Mouse (Mus musculus): Measurements from ENCODE around the gene Ap1g1.
A peak's percentile ranks its signal among the peaks of the same experiment; 100 is the strongest.
"Not testable (repeated sequence)": the region's sequence is repeated elsewhere in the genome, so short reads cannot be mapped to it uniquely, and the experiment has no call there.

The Ap1g1 gene

DNA sequence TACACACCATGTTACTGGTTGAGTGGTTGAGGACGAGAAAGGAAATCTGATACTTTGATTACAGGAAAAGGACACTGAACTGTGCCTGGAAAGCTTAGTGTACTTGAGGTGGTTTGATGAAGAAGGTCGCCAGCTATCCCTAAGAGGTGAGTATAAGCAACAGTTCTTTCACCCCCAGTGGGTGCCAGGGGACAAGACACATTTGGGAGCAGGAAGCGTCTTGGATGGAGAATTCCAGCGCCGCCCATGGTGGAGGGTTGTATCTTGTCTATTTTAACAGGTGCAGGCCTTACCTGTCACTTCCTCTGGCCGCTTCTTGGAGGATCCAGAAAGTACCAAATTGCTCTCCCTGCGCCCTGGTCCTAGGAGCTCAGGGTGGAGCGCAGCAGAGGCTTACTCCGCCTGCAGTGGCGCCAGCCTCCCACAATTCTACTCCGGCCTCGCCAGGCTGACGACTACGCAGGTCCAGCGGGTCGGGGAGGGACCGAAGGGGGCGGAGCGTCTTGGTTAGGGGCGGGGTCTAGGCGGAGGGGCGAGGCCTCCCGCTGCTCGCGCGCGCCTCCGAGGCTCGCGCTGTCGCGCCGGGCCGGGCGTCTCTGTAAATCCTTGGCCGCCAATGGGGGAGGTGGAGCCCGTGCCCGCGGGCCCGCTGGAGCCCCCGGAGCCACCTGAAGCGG lies 89.8 kb downstream of the Ap1g1 start, which contains the start of gene Phlpp2:
TSS of gene Phlpp2 (plus strand) at position 540 of the 677 bp plus-strand sequence.
- peak; percentile 97 for DNase-seq

DNA sequence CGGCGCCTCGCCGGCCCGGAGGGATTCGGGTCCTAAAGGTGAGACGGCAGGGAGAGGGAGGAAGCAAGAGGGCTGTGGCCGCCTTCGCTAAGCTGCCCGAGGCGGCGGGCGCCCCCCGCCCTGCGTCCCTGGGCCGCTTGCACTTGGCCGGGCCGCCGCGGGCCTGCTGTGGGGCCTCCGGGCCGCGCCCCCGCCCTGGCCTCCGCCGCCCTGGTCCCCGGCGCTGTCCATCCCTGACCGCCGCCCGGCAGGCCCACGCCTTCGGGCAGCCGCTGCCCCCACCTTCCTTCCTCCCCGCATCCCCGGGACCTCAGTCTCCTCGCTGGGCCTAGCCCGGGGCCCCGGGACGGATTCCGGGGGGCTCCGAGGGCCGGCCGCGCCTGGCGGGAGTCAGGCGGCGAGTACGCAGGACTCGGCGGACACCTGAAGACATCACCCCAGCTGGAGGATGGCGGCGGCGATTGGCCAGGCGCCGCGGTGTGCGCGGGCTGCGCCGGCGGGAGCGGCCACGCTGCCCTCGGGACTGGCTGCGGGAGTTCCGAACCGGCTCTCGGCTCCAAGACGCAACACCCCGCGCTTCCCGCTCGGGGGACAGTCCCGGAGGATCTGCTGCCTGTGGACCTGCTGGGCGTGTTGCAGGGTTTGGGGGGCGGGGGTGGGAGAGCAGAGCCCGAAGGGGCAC lies 90.5 kb downstream of the Ap1g1 start:
- no peak for DNase-seq

DNA sequence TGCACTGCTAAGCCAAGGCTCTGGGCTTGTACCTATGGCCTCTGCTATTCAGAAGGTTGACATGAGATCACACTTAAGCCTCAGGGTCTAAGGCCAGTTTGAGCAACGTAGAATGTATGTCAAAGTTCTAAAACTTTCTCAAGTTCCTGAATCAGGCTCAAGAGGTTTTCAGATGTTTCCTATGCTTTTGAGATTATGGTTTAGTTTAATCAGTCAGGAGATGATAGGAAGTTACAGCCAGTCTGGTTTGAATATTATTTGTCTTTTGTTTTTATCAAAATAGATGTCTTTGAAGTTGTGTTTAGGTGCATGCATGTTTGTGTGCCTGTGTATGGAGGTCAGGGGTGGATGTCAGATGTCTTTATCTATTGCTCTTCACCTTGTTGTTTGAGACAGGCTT lies 92.7 kb downstream of the Ap1g1 start:
- DNase-seq = no peak

DNA sequence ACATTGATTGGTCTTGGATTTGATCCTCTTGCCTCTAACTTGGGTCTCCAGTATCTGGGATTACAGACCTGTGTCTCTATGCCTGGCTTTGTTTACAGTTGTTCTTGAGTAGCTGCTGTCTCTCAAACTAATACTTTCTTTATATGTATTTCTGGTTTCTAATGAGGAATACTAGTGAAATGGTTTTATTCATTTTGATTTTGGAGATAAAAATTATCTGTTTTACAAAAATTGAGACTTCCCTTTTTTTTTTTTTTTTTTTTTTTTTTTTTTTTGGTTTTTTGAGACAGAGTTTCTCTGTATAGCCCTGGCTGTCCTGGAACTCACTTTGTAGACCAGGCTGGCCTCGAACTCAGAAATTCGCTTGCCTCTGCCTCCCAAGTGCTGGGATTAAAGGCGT lies 95.4 kb downstream of the Ap1g1 start:
- DNase-seq = not testable (repeated sequence)

DNA sequence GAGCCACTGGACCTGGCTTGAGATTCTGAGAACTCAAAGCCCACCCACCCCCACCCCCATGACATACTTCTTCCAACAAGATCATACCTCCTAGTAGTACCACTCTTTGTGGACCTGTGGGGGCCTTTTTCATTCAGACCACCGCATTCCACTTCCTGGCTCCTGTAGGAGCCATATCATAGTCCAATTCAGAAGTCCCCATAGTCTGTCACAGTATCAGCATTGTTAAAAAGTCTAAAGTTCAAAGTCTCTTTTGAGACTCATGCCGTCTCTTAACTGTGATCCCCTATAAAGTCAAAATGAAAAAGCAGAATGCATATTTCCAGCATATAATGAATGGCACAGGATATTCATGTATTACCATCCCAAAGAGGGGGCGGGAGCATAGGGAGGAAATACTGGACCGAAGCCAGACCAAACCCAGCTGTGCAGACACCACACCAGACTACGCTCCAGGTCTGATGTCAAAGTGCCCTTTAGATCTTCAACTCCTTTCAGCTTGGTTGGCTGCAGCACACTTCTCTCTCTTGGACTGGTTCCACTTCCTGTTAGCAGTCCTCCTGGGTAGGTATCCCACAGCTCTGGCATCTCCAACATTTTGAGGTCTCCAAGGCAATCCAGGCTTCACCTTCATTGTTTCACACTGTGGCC lies 101.8 kb downstream of the Ap1g1 start:
- peak; percentile 43 for DNase-seq

DNA sequence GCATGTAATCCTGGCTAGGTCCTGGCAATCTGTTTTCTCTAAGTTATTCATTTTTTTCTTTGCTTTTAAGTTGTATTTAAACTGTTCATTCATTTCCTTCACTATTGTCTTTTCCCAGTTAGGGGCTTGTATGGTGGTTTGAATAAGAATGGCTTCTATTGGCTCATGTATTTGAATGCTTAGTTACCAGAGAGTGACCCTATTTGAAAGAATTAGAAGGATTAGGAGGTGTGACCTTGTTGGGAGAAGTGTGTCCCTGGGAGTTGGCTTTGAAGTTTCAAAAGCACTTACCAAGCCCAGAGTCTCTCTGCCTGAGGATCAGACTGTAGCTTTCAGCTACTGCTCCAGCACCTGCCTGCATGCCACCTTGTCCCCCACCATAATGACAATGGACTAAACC lies 106.9 kb downstream of the Ap1g1 start:
- DNase-seq = no peak

DNA sequence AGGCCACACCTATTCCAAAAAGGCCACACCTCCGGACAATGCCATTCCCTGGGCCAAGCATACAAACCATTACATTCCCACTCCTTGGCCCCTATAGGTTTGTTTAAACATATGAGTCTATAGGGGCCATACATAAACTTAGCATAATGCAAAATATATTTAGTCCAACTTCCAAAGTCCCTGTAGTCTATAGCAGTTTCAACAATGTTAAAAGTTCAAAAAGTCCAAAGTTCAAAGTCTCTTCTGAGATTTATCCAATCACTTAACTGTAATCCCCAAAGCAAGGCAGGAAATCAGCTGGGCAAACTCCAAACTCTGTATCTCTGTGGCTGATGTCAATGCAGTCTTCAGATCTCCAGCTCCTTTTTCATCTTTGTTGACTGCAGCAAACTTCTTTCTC lies 110.9 kb downstream of the Ap1g1 start:
- DNase-seq = no peak

DNA sequence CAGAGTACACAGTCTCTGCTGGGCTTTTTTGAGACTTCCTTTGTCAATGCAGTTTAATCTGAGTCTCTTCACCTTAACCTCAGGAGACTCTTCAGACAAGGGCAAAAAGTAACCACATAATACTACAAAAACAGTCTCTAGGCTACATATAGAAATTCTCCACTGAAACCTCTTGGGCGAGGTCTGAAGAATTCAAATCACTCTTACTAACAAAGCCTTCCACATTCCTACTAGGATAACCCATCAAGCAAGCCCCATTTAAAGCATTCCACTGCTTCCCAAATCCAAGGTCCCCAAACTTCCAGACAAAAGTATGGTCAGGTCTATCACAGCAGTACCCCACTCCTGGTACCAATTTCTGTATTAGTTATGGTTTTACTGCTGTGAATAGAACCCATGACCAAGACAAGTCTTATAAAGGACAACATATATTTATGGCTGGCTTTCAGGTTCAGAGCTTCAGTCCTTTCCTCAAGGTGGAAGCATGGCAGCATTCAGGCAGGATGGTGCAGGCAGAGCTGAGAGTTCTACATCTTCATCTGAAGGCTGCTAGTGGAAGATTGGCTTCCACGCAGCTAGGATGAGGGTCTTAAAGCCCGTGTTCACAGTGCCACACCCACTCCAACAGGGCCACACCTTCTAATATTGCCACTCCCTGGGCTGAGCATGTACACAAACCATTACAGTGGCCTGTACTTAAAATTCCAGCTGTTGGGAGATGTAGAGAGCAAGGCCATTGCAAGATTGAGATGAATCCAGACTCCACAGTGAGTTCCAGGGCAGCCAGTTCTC lies 112.6 kb downstream of the Ap1g1 start:
- no peak for DNase-seq

DNA sequence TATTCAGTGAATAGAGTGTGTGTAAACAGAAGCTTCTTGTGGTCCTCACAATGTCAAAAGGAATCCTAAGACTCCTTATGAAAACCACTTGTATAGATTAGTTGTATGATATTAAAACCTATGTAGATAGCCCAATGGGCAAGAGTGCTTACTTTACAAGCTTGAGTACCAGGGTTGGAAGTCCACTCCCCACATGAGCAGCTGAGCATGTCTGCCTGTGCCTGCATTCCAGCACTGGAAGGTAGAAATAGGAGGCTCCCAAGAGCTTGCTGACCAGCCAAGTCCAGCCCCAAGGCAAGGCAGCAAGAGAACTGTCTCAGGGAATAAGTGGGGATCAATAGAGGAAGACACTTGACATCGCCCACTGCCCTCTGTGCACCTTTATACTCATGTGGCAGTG lies 116.3 kb downstream of the Ap1g1 start:
- peak; percentile 17 for DNase-seq

DNA sequence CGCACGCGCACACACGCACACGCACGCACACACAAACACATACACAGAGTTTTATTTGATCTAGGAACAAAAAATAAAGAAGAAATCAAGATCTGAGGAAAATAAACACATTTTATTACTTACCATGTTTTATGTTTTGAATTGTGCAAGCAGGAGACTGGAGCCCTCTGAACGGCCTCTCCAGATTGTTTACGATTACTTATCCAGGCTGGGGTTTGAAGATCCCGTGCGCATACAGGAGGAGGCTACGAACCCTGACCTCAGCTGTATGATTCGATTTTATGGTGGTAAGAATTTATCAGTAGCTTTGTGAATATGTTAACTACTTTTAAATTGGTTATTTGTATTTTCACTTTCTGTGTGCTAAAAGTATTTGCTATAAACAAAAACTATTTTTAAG lies 117.0 kb downstream of the Ap1g1 start:
- DNase-seq = no peak

DNA sequence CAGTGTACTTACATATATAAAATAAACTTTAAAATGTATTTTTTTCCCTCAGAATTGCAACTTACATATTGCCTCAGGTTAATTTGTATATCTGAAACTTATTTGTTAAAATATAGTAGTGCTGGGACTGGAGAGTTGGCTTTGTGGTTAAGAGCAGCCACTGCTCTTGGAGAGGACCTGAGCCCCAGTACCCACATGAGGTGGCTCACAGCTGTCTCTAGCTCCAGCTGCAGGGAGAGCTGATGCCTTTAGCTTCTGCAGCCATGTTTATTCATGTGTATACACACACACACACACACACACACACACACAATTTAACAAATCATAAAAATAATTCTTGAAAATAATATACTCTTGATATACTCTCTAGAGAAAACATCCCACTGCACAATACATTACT lies 124.0 kb downstream of the Ap1g1 start:
- no peak for DNase-seq

DNA sequence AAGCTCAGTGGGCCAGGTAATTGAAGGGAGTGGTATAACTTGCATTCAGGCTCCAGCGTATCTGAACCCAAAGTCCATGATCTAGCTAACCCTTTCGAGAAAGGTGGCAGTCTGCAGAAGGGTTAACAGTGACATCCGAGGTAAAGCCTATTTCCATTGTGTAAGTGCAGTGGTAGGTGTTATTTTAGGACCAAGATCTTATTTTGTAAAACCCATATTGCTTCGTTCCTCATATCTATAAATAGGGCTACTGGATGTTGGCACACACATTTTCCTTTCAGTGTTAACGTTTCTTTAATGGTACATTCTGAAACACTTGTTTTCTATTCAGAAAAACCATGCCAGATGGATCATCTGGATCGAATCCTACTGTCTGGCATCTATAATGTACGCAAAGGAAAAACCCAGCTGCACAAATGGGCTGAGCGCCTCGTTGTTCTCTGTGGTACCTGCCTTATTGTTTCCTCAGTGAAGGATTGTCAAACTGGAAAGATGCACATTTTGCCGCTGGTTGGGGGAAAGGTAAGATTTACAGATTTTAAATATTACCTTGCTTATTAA lies 125.6 kb downstream of the Ap1g1 start:
- DNase-seq = no peak

DNA sequence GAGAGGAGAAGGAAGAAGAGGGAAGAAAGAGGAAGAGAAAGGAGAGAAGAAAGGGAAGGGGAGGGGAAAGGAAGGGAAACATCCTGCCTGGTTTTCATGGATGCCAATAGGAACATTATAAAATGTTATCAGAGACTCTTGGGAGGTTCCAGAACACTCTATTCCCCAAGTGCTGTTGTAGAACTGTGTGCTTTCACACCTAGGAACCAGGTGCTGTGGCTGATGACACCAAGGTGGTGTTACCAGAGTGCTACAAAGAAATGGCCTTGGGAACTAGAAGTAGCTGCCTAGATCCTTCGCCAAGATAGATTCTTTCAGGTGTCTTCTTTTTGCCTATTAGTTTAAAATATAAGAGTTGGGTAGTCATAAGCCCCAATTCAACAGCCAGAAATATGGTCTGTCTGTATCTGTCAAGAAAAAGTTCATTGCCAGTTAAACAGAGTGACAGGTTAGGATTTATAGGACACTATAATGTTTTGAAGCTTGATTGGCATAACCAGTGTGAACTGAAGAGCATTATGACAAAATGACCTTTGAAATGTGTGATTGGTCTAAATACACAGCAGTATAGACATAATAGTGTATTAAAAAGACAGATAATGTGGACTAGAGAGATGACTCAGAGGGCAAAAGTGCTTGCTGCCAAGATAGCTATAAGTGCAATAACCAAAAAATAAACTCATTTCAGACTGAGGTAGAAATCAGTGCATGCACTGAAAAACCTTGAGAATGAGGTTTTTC lies 126.7 kb downstream of the Ap1g1 start:
- DNase-seq = no peak

DNA sequence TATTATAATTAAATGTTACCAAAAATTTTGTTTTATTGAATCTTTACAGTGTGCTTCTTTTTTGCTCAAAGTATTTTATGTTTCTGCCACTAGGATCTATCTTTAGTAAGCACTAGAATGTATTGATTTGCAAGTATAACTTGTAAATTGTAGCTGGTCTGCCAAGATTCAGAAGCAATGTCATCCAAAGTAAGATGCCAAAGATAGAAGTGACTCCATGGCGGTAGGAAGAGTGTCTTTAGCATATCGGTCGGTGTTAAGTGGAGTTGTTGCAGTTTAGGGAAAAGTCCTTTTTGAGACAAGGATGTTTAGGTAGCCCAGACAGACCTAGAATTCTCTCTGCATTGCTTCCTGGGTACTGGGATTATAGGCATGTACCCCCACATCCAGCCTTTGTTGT lies 128.6 kb downstream of the Ap1g1 start:
- DNase-seq = no peak

DNA sequence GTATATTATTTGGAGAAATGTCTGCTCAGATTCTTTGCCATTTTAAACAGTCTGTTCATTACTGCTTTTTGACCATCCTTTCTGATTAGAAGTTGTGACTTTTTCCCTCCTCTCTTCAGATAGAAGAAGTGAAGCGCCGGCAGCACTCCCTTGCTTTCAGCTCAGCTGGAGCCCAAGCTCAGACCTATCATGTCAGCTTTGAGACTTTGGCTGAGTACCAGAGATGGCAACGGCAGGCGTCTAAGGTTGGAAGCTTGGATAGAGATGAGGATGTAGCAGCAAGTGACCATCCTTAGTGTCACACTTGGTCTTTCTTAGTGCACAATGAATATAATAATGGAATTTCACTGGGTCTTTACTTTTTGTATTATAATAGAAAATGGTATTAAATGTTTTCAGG lies 129.0 kb downstream of the Ap1g1 start:
- DNase-seq = no peak

Data from kidney, postnatal 14 days (tissue).